Mouse (Mus musculus): Measurements from ENCODE around the gene Rheb. TPM values are rescaled to one million over a fixed set of nuclear protein-coding genes. Genes with fewer than 3 reads are reported as not detected.
"Not testable (repeated sequence)": the region's sequence is repeated elsewhere in the genome, so short reads cannot be mapped to it uniquely, and the experiment has no call there.

Rheb gene
- total RNA-seq, 2 experiments from 2014 or later, result 82.7 to 87.0 TPM

DNA sequence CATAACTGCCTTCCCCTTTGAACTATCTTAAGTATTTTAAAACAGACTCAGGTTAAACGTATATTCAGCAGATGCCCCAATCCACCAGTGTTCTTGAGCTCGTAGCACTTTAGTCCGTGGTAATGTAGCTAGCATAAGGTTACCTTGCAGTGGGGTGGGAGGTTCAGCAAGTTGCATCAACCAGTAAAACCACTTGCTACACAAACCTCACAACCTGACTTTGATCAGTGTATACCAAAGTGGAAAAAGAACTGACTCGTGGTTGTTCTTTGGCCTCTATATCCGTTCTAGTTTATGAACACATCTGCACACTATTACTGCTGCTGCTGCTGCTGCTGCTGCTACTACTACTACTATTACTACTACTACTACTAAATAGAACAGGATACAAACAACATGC is 1.4 kb upstream of the Rheb start:
- no peak for DNase-seq (ENCODE audit: low spot score in 2 of 2)

DNA sequence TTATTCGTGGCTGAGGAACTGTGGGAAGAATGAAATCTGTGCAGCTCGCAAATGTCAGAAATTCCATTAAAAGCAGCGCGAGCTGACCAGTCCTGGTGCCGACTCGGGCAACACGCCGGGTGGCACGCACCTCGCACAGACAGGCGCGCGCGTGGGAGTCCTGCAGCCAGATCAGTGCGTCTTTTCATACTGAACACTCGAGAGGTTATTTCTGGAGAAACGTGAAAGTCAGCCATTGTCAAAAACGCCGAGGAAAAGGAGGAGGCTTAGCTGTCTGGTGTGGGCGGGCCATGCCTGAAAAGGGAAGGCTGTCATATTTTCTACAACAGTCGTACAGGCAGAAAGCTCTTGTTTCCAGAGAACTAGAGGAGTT is 665 bp upstream of the Rheb start:
- DNase-seq (ENCODE audit: low spot score in 2 of 2), result no peak

DNA sequence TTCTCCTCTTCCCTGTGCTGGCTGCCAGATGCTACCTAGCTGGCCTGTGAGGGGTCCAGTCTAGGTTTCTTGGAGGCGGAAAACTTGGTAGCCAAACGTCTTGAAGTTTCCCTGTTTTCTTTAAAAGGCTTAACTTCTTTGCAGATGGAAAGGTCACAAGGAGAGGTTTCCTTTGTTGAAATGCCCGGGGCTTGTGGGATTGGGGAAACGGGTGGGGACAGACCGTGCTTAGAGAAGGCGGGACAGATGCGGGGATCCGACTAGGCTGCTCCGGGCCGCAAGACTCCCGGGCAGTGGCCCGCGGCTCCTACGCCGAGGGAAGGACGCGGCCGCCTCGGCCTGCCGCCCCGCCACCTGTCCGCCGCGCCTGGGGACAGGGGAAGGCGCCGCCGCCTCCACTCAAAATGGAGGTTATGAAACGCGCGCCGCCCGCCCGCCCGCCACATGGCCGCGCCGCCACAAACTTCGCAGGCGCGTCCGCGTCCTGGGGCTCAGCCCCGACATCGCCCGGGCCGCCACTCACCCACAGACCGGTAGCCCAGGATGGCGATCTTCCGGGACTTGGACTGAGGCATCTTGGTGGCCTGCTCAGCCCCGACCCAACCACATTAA is 656 bp downstream of the Rheb start:
- peak in 1 of 2 experiments; percentile 59 for DNase-seq (ENCODE audit: low spot score in 2 of 2)

DNA sequence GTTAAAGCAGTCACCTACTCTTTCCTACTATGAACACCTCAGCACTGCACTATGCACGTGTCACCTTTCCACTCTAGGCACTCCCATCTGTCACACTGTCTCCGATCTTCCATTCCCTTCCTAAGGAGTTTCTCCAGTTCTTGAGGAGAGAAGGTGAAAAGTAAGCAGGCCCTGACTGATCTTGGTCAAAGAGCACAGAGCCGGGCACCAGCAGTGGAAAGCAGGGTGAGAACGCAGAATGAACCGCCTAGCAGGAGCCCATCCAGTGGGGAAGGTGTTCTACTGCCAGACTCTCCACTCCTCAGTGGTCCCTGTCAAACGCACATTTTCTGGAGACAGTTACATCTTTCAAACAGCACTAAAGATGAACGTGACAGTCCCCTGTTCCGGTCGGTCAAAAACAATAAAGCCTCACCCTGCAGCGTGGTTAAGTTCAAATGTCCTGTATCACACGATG is 1.4 kb downstream of the Rheb start:
- no peak for DNase-seq (ENCODE audit: low spot score in 2 of 2)

DNA sequence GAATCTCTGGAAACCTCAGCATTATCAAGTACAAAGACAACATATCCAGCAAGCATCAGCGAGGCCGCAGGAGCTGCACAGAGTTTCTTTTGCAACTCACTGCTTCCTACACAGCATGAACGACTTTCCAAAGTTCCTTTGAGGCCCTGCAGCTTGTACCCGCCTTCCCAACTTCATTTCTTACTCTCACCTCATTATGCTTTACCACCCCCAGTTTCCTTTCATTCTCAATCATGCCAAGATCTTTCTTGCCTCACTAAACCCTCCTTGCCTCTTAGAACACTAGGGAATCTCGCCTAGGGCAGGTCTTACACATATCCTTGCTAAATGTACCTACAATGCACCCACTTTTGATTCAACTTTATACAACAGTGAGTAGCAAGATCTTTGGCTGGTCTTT is 7.9 kb downstream of the Rheb start:
- DNase-seq (ENCODE audit: low spot score in 2 of 2), result no peak

DNA sequence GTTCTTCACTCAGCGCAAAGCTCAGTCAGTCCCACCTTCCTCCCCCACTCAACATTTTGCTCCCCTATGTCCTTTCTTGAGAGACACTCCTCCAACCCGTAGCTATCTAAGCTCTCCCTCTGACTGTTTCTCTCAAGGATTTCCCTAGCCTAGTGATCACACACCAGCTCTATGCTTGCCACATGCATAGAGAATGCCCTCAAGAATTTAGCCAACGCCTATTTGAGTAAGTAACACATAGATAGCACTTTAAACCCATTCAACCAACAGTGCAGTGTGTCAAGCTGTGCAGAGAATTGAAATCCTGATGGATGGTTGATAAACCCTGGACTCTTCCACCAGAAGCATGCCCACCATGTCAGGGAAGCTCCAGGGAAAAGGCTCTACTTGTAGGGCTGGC is 10.5 kb downstream of the Rheb start:
- no peak for DNase-seq (ENCODE audit: low spot score in 2 of 2)

DNA sequence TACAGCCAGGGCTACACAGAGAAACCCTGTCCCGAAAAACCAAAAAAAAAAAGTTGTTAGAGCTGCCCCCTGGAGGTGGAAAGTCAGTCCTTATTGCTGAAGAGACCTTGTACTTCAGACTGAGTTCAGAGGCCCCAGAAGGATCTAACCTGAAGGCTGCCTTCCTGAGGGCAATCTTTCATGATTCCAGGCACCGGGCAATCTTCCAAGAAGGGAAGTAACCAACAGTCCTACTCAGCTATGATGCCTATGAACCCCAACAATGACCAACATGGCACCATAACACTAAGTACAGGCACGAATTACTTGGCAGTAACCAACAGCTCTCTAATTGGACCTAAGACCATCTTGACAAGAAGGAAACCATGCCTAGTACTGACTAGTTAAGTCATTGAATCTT is 14.0 kb downstream of the Rheb start:
- DNase-seq (ENCODE audit: low spot score in 2 of 2), result no peak

DNA sequence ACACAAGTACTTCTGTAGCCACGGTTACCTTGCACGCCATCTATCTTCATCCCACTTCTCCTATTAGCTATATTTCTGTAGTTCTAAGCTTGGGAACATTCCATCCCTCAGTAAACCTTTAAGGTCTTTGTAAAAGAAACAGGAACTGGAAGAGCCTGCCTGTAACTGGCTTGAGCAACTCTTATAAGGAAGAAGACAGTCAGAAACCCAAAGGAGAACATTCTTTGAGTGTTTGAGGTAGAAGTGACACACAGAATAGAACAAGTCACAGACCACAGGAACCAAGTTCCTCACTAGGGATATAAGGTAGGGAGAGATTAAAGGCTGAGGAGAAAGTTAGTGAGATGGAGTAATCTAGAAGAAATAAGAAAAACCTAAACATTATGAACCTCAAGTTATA is 15.3 kb downstream of the Rheb start:
- DNase-seq (ENCODE audit: low spot score in 2 of 2), result no peak

DNA sequence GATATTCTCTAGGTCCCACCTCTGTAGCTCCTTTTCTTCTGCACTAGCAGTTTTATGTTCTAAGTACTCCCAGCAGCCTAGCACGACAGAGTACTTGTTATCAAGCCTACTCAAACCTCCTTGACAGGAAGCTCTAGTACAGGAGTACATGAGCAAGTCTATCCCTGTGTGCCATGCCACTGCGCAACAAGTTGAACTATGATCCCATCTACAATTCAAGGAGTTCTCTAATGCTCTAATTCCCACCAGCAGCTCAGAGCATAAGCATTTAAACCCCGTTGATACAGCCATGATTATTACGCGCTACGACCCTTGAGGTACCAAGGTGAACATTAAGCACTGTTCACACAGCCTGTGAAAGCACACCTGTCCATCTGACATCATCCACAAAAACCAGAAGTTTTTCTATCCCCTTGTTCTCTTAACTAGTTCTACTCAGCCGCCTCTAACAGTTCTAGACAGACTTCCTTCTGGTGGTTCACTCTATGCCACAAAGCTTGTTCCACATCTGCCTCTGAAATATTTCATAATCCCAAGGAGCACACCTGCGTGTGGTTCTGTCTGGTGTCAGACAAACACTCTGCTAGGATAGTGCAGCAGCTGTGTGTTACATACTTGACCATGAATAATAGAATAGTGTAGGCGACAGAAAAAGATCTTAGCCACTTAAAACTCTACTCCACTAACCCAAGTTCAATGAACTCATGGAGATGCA is 16.2 kb downstream of the Rheb start:
- no peak for DNase-seq (ENCODE audit: low spot score in 2 of 2)

DNA sequence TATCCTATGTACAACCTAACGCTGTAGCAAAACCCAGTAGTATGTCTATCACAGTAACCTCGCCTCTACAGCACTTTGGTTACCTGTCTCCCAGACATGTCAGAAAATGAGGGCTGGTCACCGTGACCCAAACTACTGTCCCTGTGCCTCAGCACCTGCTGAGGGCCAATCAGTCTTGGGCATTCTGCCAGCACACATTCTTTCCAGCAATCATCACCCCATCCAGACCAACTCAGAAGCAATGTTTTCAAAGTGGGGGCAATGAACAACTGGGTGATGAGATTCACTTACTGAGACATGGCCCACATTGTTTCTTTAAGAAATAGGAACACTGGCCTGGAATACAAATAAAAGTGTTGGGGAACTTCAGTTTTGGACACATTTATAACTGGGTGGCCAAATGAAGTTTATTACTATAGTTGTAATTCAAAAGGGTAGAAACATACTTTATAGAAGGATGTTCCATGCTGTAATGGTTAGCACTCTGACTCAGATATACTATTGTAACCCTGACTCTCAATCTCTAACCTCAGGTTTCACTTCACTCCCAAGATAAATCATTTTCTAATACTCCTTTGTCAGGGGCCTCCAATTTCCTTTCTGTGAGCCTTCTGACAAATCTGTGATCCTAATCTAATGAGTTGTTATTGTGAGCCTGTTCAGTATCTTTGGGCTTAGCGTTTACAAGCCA is 16.9 kb downstream of the Rheb start:
- peak in 1 of 2 experiments; percentile 24 for DNase-seq (ENCODE audit: low spot score in 2 of 2)

DNA sequence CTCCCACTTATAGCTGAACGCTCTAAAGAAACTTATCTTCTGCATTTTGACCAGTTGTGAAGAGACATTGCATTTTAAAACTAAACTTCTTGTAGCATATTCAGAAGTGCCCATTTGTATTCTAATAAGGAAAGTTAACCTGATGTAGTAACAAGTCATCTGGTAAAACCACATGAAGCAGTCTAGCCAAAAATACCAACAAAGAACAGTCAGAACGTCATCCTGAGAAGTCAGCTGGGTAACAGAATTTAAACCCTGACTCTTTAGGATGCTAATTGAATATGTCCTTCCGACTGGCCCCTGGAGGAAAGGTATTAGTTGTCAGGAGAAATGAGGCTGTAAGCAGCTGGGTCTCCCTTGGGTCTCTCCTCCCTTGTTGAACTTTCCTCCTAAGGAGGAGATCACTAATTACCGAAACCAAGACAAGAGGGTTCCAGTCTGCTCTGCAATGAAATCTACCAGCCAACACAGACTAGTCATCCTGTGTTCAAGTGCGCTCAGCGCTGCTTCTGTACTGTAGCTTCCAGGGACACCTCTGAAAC is 18.5 kb downstream of the Rheb start:
- no peak for DNase-seq (ENCODE audit: low spot score in 2 of 2)

DNA sequence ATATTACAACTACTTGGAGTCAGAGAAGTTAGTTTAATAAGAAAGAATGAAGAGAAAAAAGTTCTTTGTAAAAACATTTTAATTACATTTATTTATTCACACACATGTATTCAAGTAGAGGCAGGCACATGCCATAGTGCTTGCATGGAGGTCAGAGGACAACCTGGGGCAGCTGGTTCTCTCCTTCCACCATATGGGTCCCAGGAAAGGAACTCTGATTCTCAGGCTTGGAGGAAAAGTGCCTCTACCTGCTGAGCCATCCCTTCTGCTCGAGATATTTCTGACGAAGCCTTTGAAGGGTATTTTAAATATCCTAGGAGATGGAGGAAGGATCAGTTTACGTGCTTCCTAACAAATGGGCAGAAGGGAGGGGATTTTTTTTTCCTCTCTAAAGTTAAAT is 19.6 kb downstream of the Rheb start:
- no peak for DNase-seq (ENCODE audit: low spot score in 2 of 2)

DNA sequence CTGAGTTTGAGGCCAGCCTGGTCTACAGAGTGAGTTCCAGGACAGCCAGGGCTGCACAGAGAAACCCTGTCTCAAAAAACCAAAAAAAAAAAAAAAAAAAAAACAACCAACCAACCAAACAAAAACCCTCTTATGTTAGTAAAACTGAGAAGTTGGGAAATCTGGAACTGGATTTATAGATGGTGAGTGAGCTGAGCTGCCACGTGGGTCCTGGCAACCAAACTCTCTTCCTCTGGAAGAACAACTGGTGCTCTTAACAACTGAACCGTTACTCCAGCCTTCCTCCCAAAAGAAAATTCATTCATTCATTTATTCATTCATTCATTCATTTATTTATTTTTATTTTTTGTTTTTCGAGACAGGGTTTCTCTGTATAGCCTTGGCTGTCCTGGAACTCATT is 20.2 kb downstream of the Rheb start:
- DNase-seq (ENCODE audit: low spot score in 2 of 2), result not testable (repeated sequence)

DNA sequence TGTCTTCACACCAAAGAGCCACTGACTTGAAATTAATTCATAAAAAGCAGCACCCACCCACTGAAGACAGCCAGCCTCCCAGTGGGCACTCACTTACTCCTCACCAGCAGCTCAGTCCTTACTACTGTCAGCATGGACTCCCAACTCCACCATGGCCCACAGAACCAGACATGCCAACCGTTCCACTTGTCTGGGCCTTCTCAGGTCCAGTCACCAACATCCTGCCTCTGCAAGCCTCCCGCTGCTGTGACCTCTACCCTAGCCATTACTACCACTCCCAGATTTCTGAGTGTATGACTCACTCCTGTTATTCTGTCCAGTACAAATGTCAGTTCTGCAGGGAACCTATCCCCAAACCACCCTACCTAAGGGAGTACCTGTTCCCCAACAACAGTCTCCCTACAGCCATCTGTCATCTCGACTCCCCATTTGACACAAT is 21.0 kb downstream of the Rheb start:
- DNase-seq (ENCODE audit: low spot score in 2 of 2), result peak in 1 of 2 experiments; percentile 21

DNA sequence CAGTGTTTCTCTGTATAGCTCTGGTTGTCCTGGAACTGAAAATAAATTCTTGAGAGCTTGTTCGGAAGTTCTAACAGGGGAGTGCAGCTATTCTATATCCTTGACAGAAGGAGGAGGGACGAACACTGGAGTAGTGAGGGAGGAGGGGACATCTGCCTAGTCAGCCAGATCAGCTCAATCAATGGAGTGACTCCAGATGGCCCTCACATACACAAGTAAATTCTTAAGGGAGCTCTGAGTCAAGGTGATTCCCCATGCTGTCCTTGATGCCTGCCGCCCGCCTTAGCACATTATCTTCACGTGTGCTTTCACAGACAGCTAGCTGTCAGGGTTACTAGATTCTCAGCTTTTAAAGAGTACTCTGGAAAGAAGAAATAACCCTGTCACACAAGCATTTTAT is 21.8 kb downstream of the Rheb start:
- DNase-seq (ENCODE audit: low spot score in 2 of 2), result no peak

DNA sequence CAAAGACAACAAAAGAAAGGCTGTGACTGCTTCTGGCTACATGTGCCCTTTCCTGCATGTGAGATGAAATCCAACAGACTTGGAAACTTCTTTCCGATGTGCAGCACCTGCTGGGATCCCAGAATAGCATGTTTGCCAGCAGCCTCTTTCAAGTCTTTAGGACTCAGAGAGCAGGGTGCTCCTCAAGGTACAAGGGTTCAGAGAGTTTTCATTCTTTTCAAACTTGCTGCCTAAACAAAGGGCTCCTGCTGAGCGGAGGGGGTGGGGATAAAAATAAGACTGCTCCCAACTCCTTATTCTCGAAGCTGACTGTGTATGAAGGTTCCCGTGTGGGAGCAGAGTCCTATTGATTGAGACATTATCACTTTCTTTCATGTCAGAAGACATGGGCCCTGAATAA is 25.2 kb downstream of the Rheb start:
- no peak for DNase-seq (ENCODE audit: low spot score in 2 of 2)

DNA sequence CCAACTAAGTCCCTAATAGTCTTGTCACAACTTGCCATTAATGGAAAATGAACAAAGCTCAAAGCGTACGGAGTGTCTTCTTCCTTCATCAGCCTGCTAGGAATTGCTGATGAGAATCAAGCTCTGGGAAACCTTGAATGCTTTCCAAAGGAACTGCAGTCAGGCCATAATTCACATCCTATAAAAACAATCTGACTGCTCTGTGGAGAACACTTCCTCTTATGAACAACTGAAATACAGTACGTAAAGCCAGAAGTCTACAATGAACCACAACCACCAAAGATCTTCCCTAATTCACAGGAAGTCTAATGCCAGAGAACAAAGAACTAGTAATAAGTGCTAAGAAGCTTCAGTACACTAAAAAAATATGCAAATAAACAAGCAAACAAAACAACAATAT is 28.5 kb downstream of the Rheb start:
- no peak for DNase-seq (ENCODE audit: low spot score in 2 of 2)

DNA sequence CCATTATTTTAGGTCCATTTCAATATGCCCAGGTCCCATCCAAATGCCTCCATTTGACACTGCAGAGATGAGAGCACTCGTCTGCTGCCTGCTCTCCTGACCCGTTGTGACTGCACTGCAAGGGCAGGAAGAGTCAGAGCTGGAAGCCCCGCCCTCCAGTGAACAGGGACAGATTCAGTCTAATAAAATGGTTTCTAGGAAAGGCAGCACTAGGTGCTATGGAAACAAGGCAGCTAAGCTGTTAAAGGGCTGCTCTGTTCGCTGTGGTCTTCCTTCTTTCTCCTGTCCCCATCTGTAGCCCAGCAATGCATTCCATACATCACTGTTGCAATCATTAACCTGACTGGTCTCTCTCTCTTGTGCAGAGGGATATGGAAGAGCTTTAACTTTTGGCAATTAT is 29.4 kb downstream of the Rheb start:
- peak in 1 of 2 experiments; percentile 41 for DNase-seq (ENCODE audit: low spot score in 2 of 2)

DNA sequence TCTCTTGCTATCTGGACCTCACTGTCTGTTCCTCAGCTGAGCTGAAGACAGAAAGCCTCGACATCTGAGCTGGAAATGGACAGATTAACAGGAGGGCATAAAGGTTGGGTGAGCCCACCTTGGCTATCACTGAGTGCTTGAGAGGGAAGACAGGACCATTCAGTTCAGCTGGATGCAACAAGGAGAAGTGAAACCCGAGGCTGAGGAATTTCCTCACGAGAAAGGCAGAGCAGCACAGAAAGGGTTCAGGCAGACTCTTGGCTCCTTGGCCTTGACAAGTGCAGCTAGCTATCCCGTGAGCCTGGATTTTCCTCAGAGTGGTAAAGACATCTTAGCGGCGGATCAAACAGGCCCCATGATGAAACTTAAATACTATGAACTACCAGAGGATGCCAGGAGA is 37.2 kb downstream of the Rheb start:
- DNase-seq (ENCODE audit: low spot score in 2 of 2), result no peak

DNA sequence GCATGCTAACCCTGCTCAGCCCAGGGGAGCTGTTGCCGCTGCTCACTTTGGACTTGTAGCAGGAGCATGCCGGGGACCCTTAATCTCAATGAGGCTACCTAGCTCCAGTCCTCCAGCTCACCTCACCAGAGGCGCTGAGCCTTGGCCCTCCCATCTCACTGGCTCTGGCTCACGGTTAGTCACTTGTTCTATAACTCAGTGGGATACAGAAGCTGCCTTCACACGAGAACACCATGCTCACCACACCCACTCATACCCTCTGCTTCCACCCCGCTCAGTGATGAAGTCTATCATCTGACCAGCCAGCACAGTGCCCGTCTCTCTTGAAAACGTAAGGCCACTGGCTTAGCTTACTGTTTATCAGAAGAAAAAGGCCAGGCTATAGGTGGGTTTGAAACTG is 37.8 kb downstream of the Rheb start:
- no peak for DNase-seq (ENCODE audit: low spot score in 2 of 2)

DNA sequence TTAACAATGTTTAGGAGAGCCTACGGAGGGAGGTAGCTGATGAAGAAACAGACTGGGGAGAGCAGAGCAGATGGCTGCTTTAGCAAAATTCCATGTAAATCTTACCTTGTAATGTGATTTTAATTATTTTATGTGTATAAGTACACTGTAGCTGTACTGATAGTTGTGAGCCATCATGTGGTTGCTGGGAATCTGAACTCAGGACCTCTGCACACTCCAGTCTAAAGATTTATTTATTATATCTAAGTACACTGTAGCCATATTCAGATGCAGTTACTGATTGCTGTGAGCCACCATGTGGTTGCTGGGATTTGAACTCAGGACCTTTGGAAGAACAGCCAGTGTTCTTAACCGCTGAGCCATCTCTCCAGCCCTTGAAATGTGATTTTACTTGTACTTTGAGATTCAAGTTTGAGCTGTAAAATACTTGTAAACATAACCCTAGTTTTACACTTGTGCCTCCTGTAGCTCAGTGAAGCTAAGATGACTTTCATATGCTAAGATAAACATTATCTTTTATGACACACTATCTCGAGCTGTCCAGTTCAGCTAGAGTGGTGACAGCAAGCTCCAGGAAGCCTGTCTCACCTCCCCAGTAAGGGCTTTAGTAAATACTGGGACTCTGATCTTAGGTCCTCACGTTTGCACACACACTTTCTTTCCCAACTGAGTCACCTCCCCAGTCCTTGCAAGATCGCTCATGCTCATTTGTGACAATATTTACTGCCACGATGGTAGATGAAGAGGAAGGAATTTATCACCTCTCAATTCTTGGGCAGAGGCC is 40.4 kb downstream of the Rheb start:
- no peak for DNase-seq (ENCODE audit: low spot score in 2 of 2)
